In the genomic region with DNA sequence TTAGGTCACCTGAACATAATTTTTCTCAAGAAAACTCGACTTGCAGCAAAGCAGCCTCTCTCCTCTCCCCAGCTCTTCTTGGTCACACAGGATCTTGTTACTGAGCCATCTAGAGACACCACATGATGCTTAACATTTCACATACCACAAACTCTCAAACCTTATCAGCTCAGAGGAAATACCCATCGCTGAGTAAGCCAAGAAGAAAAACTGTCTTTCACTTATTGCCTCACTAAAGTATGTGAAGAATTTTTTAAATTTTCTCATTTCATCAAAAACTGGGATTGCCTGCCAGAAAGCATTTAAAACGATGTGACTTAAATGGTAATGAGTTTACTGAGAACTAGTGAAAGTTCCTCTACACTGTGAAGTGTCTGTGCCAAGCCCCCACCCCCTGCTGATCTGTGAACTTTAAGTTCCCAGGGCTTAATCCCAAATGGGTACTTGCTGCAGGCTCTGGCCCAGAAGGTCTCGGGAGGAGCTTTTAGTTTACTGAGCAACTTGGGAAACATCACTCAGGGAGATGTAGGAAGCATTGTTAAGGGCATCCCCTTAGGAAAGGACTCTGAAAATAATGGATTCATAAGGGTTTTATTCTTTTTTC, we compare ENCODE assay signal across 11 mouse cellular contexts.
DNase-seq lines count a peak whose midpoint lies in the region; ATAC-seq lines count a peak whose summit lies in the region.
"Had no signal": no experiment of that assay in that cellular context is flagged by ENCODE, and none has a peak within 500 bp of the region (broad histone marks: within the 10 kb centered on the region; RNA-seq: fewer than 3 reads in every experiment).

No protein-coding gene starts in this region.

- no peaks in the 10 kb centered on the region for H3K27me3 ChIP-seq in lung, embryonic 16.5 days (ENCODE audit: control insufficient read depth, insufficient read depth, low read depth, low read length)
- H3K27me3 ChIP-seq in embryonic facial prominence, embryonic 13.5 days: peaks cover 3% of the 10 kb centered on the region; the same call in 1 of the 2 replicates
- no peaks in the 10 kb centered on the region for H3K27me3 ChIP-seq in hindbrain, embryonic 12.5 days
- H3K27me3 ChIP-seq: heart, embryonic 13.5 days; hindbrain, embryonic 15.5 days; Patski had no signal

- H3K4me2 ChIP-seq in lung, embryonic 16.5 days (ENCODE audit: low read depth, low read length): no peak overlapping the region
- H3K4me2 ChIP-seq in embryonic facial prominence, embryonic 13.5 days: peak overlapping the region; percentile 9
- H3K4me2 ChIP-seq in hindbrain, embryonic 12.5 days (replicated peaks): no peak overlapping the region
- H3K4me2 ChIP-seq: heart, embryonic 13.5 days; hindbrain, embryonic 15.5 days had no signal

- 6% methylated on average over 4 of the region's 4 CpGs for WGBS in lung, embryonic 16.5 days
- WGBS in embryonic facial prominence, embryonic 13.5 days: 10% methylated on average over 4 of the region's 4 CpGs
- 27% methylated on average over 4 of the region's 4 CpGs for WGBS in hindbrain, embryonic 12.5 days

- H3K4me3 ChIP-seq in lung, embryonic 16.5 days (ENCODE audit: low read length): no peak overlapping the region
- H3K4me3 ChIP-seq in embryonic facial prominence, embryonic 13.5 days: no peak overlapping the region
- no peak overlapping the region for H3K4me3 ChIP-seq in hindbrain, embryonic 12.5 days
- H3K4me3 ChIP-seq: heart, embryonic 13.5 days; hindbrain, embryonic 15.5 days had no signal

- no peak for DNase-seq in lung, postnatal 36 days
- DNase-seq in MEL-GATA-1-ER (ENCODE audit: extremely low read depth, low read depth): peak; percentile 41
- no peak for DNase-seq in T-cell, adult 2 months (ENCODE audit: low spot score)
- DNase-seq: cerebellum, adult 11 months had no signal

- no peak overlapping the region for H3K9ac ChIP-seq in lung, embryonic 16.5 days (ENCODE audit: low read length)
- no peak overlapping the region for H3K9ac ChIP-seq in embryonic facial prominence, embryonic 13.5 days
- no peak overlapping the region for H3K9ac ChIP-seq in hindbrain, embryonic 12.5 days
- H3K9ac ChIP-seq: heart, embryonic 13.5 days; hindbrain, embryonic 15.5 days had no signal

- ATAC-seq in lung, embryonic 16.5 days (ENCODE audit: low read depth): peak; percentile 49; the same call in 1 of the 2 replicates
- no peak for ATAC-seq in embryonic facial prominence, embryonic 13.5 days (ENCODE audit: insufficient number of reproducible peaks, insufficient read depth, low FRiP score, low TSS enrichment, low read depth)
- ATAC-seq in megakaryocyte-erythroid progenitor cell, adult 5-6 weeks (replicated peaks; ENCODE audit: low FRiP score, low TSS enrichment, poor library complexity, severe bottlenecking): peak; percentile 63; the same call in 1 of the 2 replicates
- ATAC-seq in hindbrain, embryonic 12.5 days (ENCODE audit: low FRiP score): no peak
- ATAC-seq: Patski had no signal

- H3K36me3 ChIP-seq in lung, embryonic 16.5 days (ENCODE audit: control insufficient read depth, insufficient read depth, low read length): no peaks in the 10 kb centered on the region
- no peaks in the 10 kb centered on the region for H3K36me3 ChIP-seq in embryonic facial prominence, embryonic 13.5 days
- H3K36me3 ChIP-seq in hindbrain, embryonic 12.5 days: no peaks in the 10 kb centered on the region
- H3K36me3 ChIP-seq: heart, embryonic 13.5 days; hindbrain, embryonic 15.5 days had no signal

- H3K9me3 ChIP-seq in lung, embryonic 16.5 days (ENCODE audit: control insufficient read depth, low read length): no peaks in the 10 kb centered on the region
- H3K9me3 ChIP-seq in embryonic facial prominence, embryonic 13.5 days: no peaks in the 10 kb centered on the region
- H3K9me3 ChIP-seq in hindbrain, embryonic 12.5 days (replicated peaks): no peaks in the 10 kb centered on the region
- H3K9me3 ChIP-seq: heart, embryonic 13.5 days; hindbrain, embryonic 15.5 days had no signal

- H3K27ac ChIP-seq in lung, embryonic 16.5 days (ENCODE audit: low read length): no peak overlapping the region
- no peak overlapping the region for H3K27ac ChIP-seq in embryonic facial prominence, embryonic 13.5 days
- no peak overlapping the region for H3K27ac ChIP-seq in hindbrain, embryonic 12.5 days
- H3K27ac ChIP-seq: heart, embryonic 13.5 days; hindbrain, embryonic 15.5 days had no signal

- peaks cover 27% of the 10 kb centered on the region for H3K4me1 ChIP-seq in lung, embryonic 16.5 days (replicated peaks; ENCODE audit: control insufficient read depth, insufficient read depth, low read length)
- peaks cover 77% of the 10 kb centered on the region for H3K4me1 ChIP-seq in embryonic facial prominence, embryonic 13.5 days
- peaks cover 53% of the 10 kb centered on the region for H3K4me1 ChIP-seq in hindbrain, embryonic 12.5 days

Comparison
In these comparisons a context has a peak if more than half of its experiments do, and no peak if none do; other contexts are left out.
1. ATAC-seq: peak in lung, embryonic 16.5 days (single experiment) and megakaryocyte-erythroid progenitor cell, adult 5-6 weeks (single experiment); none in embryonic facial prominence, embryonic 13.5 days (single experiment) and hindbrain, embryonic 12.5 days (single experiment).